Mouse (Mus musculus) heart, postnatal 25 days (tissue): ENCODE measurements around the gene Stac2. TPM values are rescaled to one million over a fixed set of nuclear protein-coding genes. Genes with fewer than 3 reads are reported as not detected.
A peak's percentile ranks its signal among the peaks of the same experiment; 100 is the strongest.

Experiments
- DNase-seq: peaks from one replicate; pipeline ENCODE4 v3.0.0; 2022; ENCODE audit warnings: low spot score
- intact Hi-C: fragments of 180-260 bp; cut with DNase I; formaldehyde crosslinking; loops from one replicate; pipeline ENCODE4 v1.15.1; 2025
- total RNA-seq, 2 experiments: library from RNA; stranded (reverse); gene quantifications; 2 replicates each; pipeline ENCODE4 v1.2.3; 2021

The Stac2 gene
- under 1 TPM; 0.13 to 0.25 TPM for total RNA-seq

GRCm38 (mm10) chr11:98052989-98053834 lies at the start of gene Stac2:
Gene Stac2 (minus strand): TSS chr11:98053462.
- peak; percentile 38 for DNase-seq
- intact Hi-C loops, result no loop called here

GRCm38 (mm10) chr11:98101332-98101731 lies 48.1 kb upstream of the Stac2 start:
- DNase-seq, result no peak
- intact Hi-C loops, result no loop called here

- intact Hi-C loops, result loop anchor here (10.0 kb wide), 1 partner anchor 64 kb away; the partner anchor contains the start of gene Fbxl20
- DNase-seq, result no peak
Measured at GRCm38 (mm10) chr11:98090583-98090982, 37.3 kb upstream of the Stac2 start.

- intact Hi-C loops, result no loop called here
- DNase-seq, result no peak
Measured at GRCm38 (mm10) chr11:98088224-98088623, 35.0 kb upstream of the Stac2 start.

GRCm38 (mm10) chr11:98086574-98086973 lies 33.3 kb upstream of the Stac2 start:
- intact Hi-C loops, result no loop called here
- no peak for DNase-seq

GRCm38 (mm10) chr11:98086141-98086540 lies 32.9 kb upstream of the Stac2 start:
- no peak for DNase-seq
- intact Hi-C loops, result no loop called here

GRCm38 (mm10) chr11:98082745-98083144 lies 29.5 kb upstream of the Stac2 start:
- no peak for DNase-seq
- intact Hi-C loops, result no loop called here

- DNase-seq, result no peak
- intact Hi-C loops, result no loop called here
Measured at GRCm38 (mm10) chr11:98080450-98080849, 27.2 kb upstream of the Stac2 start.

- no peak for DNase-seq
- intact Hi-C loops, result no loop called here
Measured at GRCm38 (mm10) chr11:98077086-98077485, 23.8 kb upstream of the Stac2 start.

GRCm38 (mm10) chr11:98075195-98075808 lies 22.0 kb upstream of the Stac2 start:
- intact Hi-C loops, result loop anchor here (1.0 kb wide), 2 partner anchors 44 to 175 kb away; no protein-coding TSS in a partner anchor
- DNase-seq, result peak; percentile 61

- no peak for DNase-seq
- intact Hi-C loops, result no loop called here
Measured at GRCm38 (mm10) chr11:98073442-98073841, 20.2 kb upstream of the Stac2 start.

GRCm38 (mm10) chr11:98067255-98067654 lies 14.0 kb upstream of the Stac2 start:
- no peak for DNase-seq

GRCm38 (mm10) chr11:98066201-98066600 lies 12.9 kb upstream of the Stac2 start:
- intact Hi-C loops, result no loop called here
- DNase-seq, result no peak

More at GRCm38 (mm10) chr11:98067255-98067654, 14.0 kb upstream of the Stac2 start:
- intact Hi-C loops, result no loop called here

- intact Hi-C loops, result no loop called here
- no peak for DNase-seq
Measured at GRCm38 (mm10) chr11:98061904-98062562, 8.8 kb upstream of the Stac2 start.

- DNase-seq, result no peak
- intact Hi-C loops, result no loop called here
Measured at GRCm38 (mm10) chr11:98061441-98061840, 8.2 kb upstream of the Stac2 start.

- no peak for DNase-seq
- intact Hi-C loops, result no loop called here
Measured at GRCm38 (mm10) chr11:98060104-98060692, 6.9 kb upstream of the Stac2 start.

GRCm38 (mm10) chr11:98059662-98060061 lies 6.4 kb upstream of the Stac2 start:
- no peak for DNase-seq
- intact Hi-C loops, result no loop called here

GRCm38 (mm10) chr11:98057998-98058397 lies 4.7 kb upstream of the Stac2 start:
- DNase-seq, result no peak
- intact Hi-C loops, result no loop called here

- intact Hi-C loops, result no loop called here
- DNase-seq, result no peak
Measured at GRCm38 (mm10) chr11:98057466-98057865, 4.2 kb upstream of the Stac2 start.
